Mouse (Mus musculus) hindbrain, embryonic 10.5 days (tissue): ENCODE measurements around the gene Ddx6. TPM values are rescaled to one million over a fixed set of nuclear protein-coding genes. Genes with fewer than 3 reads are reported as not detected.
"Not testable (repeated sequence)": the region's sequence is repeated elsewhere in the genome, so short reads cannot be mapped to it uniquely, and the experiment has no call there.

Experiments used
- DNase-seq: peaks from one replicate; pipeline ENCODE4 v3.0.0-alpha.2; 2017; ENCODE audit warnings: low spot score
- H3K27ac ChIP-seq: fragments of 300-500 bp; sonication (generic); 2 replicates; pipeline ENCODE4 v1.5.1; 2016; ENCODE audit warnings: mild to moderate bottlenecking, moderate library complexity
- H3K27me3 ChIP-seq: fragments of 300-500 bp; sonication (generic); 2 replicates; pipeline ENCODE4 v1.6.1; 2016; ENCODE audit warnings: mild to moderate bottlenecking; ENCODE audit not compliant: poor library complexity, insufficient read depth, severe bottlenecking
- H3K36me3 ChIP-seq: fragments of 300-500 bp; sonication (generic); 2 replicates; pipeline ENCODE4 v1.6.1; 2016; ENCODE audit warnings: mild to moderate bottlenecking, moderate library complexity
- H3K4me1 ChIP-seq: fragments of 300-500 bp; sonication (generic); replicated peaks from 2 replicates; pipeline ENCODE4 v1.6.1; 2016; ENCODE audit warnings: mild to moderate bottlenecking
- H3K4me3 ChIP-seq: fragments of 300-500 bp; sonication (generic); 2 replicates; pipeline ENCODE4 v1.5.1; 2016; ENCODE audit warnings: mild to moderate bottlenecking, moderate library complexity
- H3K9me3 ChIP-seq: fragments of 300-500 bp; sonication (generic); 2 replicates; pipeline ENCODE4 v1.6.1; 2016; ENCODE audit warnings: mild to moderate bottlenecking, moderate library complexity
- WGBS: fragments of 180-500 bp; shearing (Covaris S2); methylation state at CpG from one replicate; pipeline ENCODE4 v1.1.7; 2016; 5-methylcytosine and 5-hydroxymethylcytosine counted together
- polyA plus RNA-seq: library from polyadenylated mRNA; unstranded; fragments of >200 nt; fragmentation: Nextera tagmentation; extraction: Ambion mirVana; gene quantifications from 2 replicates; pipeline ENCODE4 v1.2.1, GENCODE M21; 2016

The Ddx6 gene
- polyA plus RNA-seq = 16.8 and 21.0 TPM in 2 replicates

GRCm38 (mm10) chr9:44604779-44605615, at the start of gene Ddx6:
TSS of gene Ddx6 (plus strand) at chr9:44604892.
- Histone ChIP-seq H3K27ac (peak within 1 kb of the TSS; percentile 100), H3K4me3 (peak within 1 kb of the TSS; percentile 84), H3K36me3 (peaks cover 34% of the 10 kb centered on the region), H3K4me1 (peaks cover 33% of the 10 kb centered on the region), H3K27me3 (no peaks in the 10 kb centered on the region), H3K9me3 (no peaks in the 10 kb centered on the region)
- under 1% methylated on average over 70 of the region's 80 CpGs for WGBS
- peak; percentile 83 for DNase-seq

- H3K4me3 ChIP-seq = no peak within 1 kb of the TSS
- H3K27me3 ChIP-seq = no peaks in the 10 kb centered on the region
- no peaks in the 10 kb centered on the region for H3K9me3 ChIP-seq
- no peaks in the 10 kb centered on the region for H3K36me3 ChIP-seq
- H3K27ac ChIP-seq = no peak within 1 kb of the TSS
- peaks cover 18% of the 10 kb centered on the region for H3K4me1 ChIP-seq
- WGBS = 66% methylated on average over 4 of the region's 4 CpGs
- DNase-seq = no peak
Measured at GRCm38 (mm10) chr9:44561597-44561996, 43.1 kb upstream of the Ddx6 start, which contains the start of gene Cxcr5. TSS of gene Cxcr5 (minus strand) at chr9:44561877.

GRCm38 (mm10) chr9:44562936-44563335, 41.8 kb upstream of the Ddx6 start:
- Histone ChIP-seq H3K27me3 (no peaks in the 10 kb centered on the region), H3K36me3 (no peaks in the 10 kb centered on the region), H3K4me3 (no peak overlapping the region), H3K27ac (no peak overlapping the region), H3K4me1 (peaks cover 22% of the 10 kb centered on the region), H3K9me3 (no peaks in the 10 kb centered on the region)
- DNase-seq = no peak
- WGBS = 51% methylated on average over 12 of the region's 12 CpGs

GRCm38 (mm10) chr9:44565367-44565766, 39.3 kb upstream of the Ddx6 start:
- WGBS = 37% methylated on average over 6 of the region's 6 CpGs
- Histone ChIP-seq H3K36me3 (no peaks in the 10 kb centered on the region), H3K4me3 (no peak overlapping the region), H3K9me3 (no peaks in the 10 kb centered on the region), H3K27ac (peak overlapping the region; percentile 72), H3K4me1 (peaks cover 25% of the 10 kb centered on the region), H3K27me3 (no peaks in the 10 kb centered on the region)
- no peak for DNase-seq

GRCm38 (mm10) chr9:44567338-44568082, 37.2 kb upstream of the Ddx6 start:
- 83% methylated on average over 9 of the region's 9 CpGs for WGBS
- no peak overlapping the region for H3K4me3 ChIP-seq
- no peak for DNase-seq
- no peaks in the 10 kb centered on the region for H3K27me3 ChIP-seq
- H3K27ac ChIP-seq = peak overlapping the region; percentile 59; the same call in 1 of the 2 replicates
- H3K4me1 ChIP-seq = peaks cover 25% of the 10 kb centered on the region
- H3K9me3 ChIP-seq = no peaks in the 10 kb centered on the region
- H3K36me3 ChIP-seq = no peaks in the 10 kb centered on the region

GRCm38 (mm10) chr9:44568083-44568455, 36.6 kb upstream of the Ddx6 start:
- no peak overlapping the region for H3K4me3 ChIP-seq
- peak overlapping the region; percentile 59; the same call in 1 of the 2 replicates for H3K27ac ChIP-seq
- H3K4me1 ChIP-seq = peaks cover 22% of the 10 kb centered on the region
- H3K27me3 ChIP-seq = no peaks in the 10 kb centered on the region
- H3K9me3 ChIP-seq = no peaks in the 10 kb centered on the region
- 37% methylated on average over 7 of the region's 7 CpGs for WGBS
- H3K36me3 ChIP-seq = no peaks in the 10 kb centered on the region
- DNase-seq = no peak

- Histone ChIP-seq H3K27ac (no peak overlapping the region), H3K4me3 (no peak overlapping the region), H3K27me3 (no peaks in the 10 kb centered on the region), H3K9me3 (no peaks in the 10 kb centered on the region), H3K4me1 (peaks cover 8% of the 10 kb centered on the region), H3K36me3 (no peaks in the 10 kb centered on the region)
- WGBS = 84% methylated on average over 12 of the region's 12 CpGs
- DNase-seq = no peak
Measured at GRCm38 (mm10) chr9:44570939-44571382, 33.7 kb upstream of the Ddx6 start.

GRCm38 (mm10) chr9:44573306-44573705, 31.4 kb upstream of the Ddx6 start:
- 86% methylated on average over 4 of the region's 4 CpGs for WGBS
- H3K4me3 ChIP-seq = no peak overlapping the region
- H3K27ac ChIP-seq = no peak overlapping the region

GRCm38 (mm10) chr9:44575095-44575494, 29.6 kb upstream of the Ddx6 start:
- Histone ChIP-seq H3K27ac (no peak overlapping the region), H3K9me3 (no peaks in the 10 kb centered on the region), H3K4me3 (no peak overlapping the region), H3K4me1 (no peaks in the 10 kb centered on the region), H3K36me3 (no peaks in the 10 kb centered on the region), H3K27me3 (no peaks in the 10 kb centered on the region)
- 92% methylated on average over 2 of the region's 2 CpGs for WGBS
- no peak for DNase-seq

More at GRCm38 (mm10) chr9:44573306-44573705, 31.4 kb upstream of the Ddx6 start:
- Histone ChIP-seq H3K4me1 (no peaks in the 10 kb centered on the region; the same call in 1 of the 2 replicates), H3K36me3 (no peaks in the 10 kb centered on the region), H3K27me3 (no peaks in the 10 kb centered on the region), H3K9me3 (no peaks in the 10 kb centered on the region)
- DNase-seq = no peak

GRCm38 (mm10) chr9:44576046-44576445, 28.6 kb upstream of the Ddx6 start:
- not testable (repeated sequence) for H3K4me3 ChIP-seq, DNase-seq, H3K36me3 ChIP-seq, H3K27ac ChIP-seq, H3K4me1 ChIP-seq, H3K27me3 ChIP-seq, H3K9me3 ChIP-seq
- WGBS = 92% methylated on average over 7 of the region's 7 CpGs

GRCm38 (mm10) chr9:44579392-44579791, 25.3 kb upstream of the Ddx6 start:
- Histone ChIP-seq H3K4me3 (no peak overlapping the region), H3K27ac (no peak overlapping the region), H3K27me3 (no peaks in the 10 kb centered on the region), H3K9me3 (peaks cover 9% of the 10 kb centered on the region; the same call in 1 of the 2 replicates), H3K4me1 (no peaks in the 10 kb centered on the region), H3K36me3 (no peaks in the 10 kb centered on the region)
- WGBS = 49% methylated on average over 6 of the region's 6 CpGs
- DNase-seq = no peak

- DNase-seq = no peak
- WGBS = 90% methylated on average over 5 of the region's 5 CpGs
- no peaks in the 10 kb centered on the region for H3K27me3 ChIP-seq
- H3K36me3 ChIP-seq = no peaks in the 10 kb centered on the region
- H3K27ac ChIP-seq = no peak overlapping the region
- no peaks in the 10 kb centered on the region for H3K4me1 ChIP-seq
- H3K9me3 ChIP-seq = peaks cover 9% of the 10 kb centered on the region; the same call in 1 of the 2 replicates
- no peak overlapping the region for H3K4me3 ChIP-seq
Measured at GRCm38 (mm10) chr9:44580085-44580484, 24.6 kb upstream of the Ddx6 start.

GRCm38 (mm10) chr9:44581423-44581822, 23.3 kb upstream of the Ddx6 start:
- no peaks in the 10 kb centered on the region for H3K36me3 ChIP-seq
- H3K27ac ChIP-seq = no peak overlapping the region
- DNase-seq = no peak
- H3K4me1 ChIP-seq = no peaks in the 10 kb centered on the region
- H3K4me3 ChIP-seq = no peak overlapping the region
- H3K9me3 ChIP-seq = peaks cover 9% of the 10 kb centered on the region; the same call in 1 of the 2 replicates
- 76% methylated on average over 3 of the region's 3 CpGs for WGBS
- no peaks in the 10 kb centered on the region for H3K27me3 ChIP-seq
